Mouse (Mus musculus) kidney, adult 2 months (tissue): Measurements from ENCODE around the gene Ankrd35.

ENCODE experiments used
- CTCF ChIP-seq: fragments of 200-500 bp; conservative IDR thresholded peaks from 2 replicates; pipeline ENCODE4 v1.5.1; 2011; ENCODE audit warnings: low read depth, mild to moderate bottlenecking, control low read depth, low read length, moderate library complexity, mixed read lengths; ENCODE audit not compliant: insufficient read depth, insufficient read length
- POLR2A ChIP-seq: fragments of 200-500 bp; IDR thresholded peaks from one replicate; pipeline ENCODE4 v1.6.1; 2011; ENCODE audit warnings: low read depth, low read length, control low read depth

DNA sequence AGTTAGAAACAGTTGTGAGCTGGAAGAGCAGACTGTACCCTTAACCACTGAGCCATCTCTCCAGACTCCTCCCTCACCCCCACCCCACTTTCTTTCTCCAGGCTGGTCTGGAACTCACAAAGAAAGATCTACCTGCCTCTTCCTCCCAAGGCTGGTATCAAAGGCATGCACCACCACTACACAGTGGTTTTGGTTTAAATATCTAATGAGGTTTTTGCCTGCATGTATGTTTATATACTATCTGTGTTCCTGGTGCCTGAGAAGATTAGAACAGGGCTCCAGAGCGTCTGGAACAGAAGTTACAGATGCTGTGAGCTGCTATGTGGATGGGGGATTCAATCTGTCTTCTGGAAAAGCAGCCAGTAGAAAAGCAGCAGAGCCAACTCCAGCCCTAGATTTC lies 35.9 kb upstream of the Ankrd35 start:
- TF ChIP-seq CTCF (no peak), POLR2A (no peak)
